Mouse (Mus musculus): ENCODE measurements at regions not wholly inside any gene's neighbourhood (a gene's known extent, or its start where the extent isn't known, plus 50 kb on each side); places are given as distances from the start of the nearest gene placed in this dataset.

DNA sequence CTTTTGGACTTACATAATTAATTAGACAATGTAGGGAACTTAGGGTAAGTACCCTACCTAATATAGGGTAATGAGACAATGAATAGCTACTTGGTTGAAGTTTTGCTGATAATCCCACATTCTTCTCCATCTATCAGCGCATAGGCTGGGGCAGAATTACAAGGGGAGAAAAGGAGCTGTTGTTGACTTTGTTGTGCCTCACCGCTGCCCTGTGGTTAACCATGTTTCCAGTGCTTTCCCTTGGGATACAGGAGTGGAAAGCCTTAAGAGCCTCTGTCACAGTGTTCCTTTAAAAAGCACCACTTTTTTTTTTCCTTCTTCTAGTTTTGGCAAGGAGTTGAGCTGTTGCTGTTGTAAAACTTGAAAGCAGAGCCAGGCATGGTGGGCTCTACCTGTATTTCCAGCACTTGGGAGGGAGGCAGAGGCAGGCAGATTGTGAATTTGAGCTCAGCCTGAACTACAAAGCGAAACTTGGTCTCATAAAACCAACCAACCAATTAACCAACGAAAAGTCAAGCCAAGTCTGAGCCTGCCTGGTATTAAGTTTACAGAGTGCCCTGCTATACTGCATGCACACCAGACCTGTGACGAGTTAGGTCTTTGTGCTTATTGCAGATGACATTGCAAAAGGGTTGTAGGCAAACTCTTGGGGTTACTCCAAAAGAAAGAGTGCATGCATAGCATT, 162.8 kb downstream of the Gja1 start:
- H3K4me3 ChIP-seq (ENCODE audit: low read depth, low read length), result no peak overlapping the region
- TF ChIP-seq CTCF (IDR thresholded peaks at IDR 0.05; ENCODE audit: low read depth), result no peak
- no peak overlapping the region for H3K9ac ChIP-seq
- H3K9me3 ChIP-seq (ENCODE audit: low read length), result no peaks in the 10 kb centered on the region
- no peak for DNase-seq
- 84% methylated on average over 5 of the region's 5 CpGs for WGBS
- no peak overlapping the region for H3K4me2 ChIP-seq (ENCODE audit: low read depth)
- H3K27me3 ChIP-seq (ENCODE audit: insufficient read depth, low read length), result no peaks in the 10 kb centered on the region
- H3K4me1 ChIP-seq (ENCODE audit: insufficient read depth), result no peaks in the 10 kb centered on the region
- H3K36me3 ChIP-seq (ENCODE audit: insufficient read depth), result no peaks in the 10 kb centered on the region
- ATAC-seq, result no peak
- H3K27ac ChIP-seq (ENCODE audit: low read depth, low read length), result no peak overlapping the region

DNA sequence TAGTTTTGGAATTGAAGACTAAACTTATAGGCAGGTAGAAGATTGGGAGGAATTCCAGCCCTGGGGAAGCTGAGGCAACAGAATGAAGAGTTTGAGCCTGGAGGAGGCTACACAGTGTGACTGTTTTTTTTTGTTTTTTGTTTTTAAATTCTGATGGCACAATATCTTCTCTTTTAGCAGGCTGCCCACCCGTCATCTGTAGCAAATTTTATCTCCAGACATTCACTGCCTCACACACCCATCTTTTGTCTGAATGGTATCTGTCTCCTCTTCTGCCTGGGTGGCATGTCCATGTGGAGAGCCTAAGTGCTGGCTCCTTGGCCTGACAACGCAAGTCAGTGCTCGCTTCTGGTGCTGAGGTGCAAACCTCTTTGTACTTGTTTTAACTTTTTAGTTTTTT, 165.0 kb downstream of the Gja1 start:
- no peaks in the 10 kb centered on the region for H3K4me1 ChIP-seq (ENCODE audit: insufficient read depth)
- H3K9ac ChIP-seq, result no peak overlapping the region
- ATAC-seq (no peak), DNase-seq (no peak)
- no peaks in the 10 kb centered on the region for H3K27me3 ChIP-seq (ENCODE audit: insufficient read depth, low read length)
- H3K4me2 ChIP-seq (ENCODE audit: low read depth), result no peak overlapping the region
- no peak for TF ChIP-seq CTCF (IDR thresholded peaks at IDR 0.05; ENCODE audit: low read depth)
- no peaks in the 10 kb centered on the region for H3K9me3 ChIP-seq (ENCODE audit: low read length)
- H3K4me3 ChIP-seq (ENCODE audit: low read depth, low read length), result no peak overlapping the region
- no peak overlapping the region for H3K27ac ChIP-seq (ENCODE audit: low read depth, low read length)
- no peaks in the 10 kb centered on the region for H3K36me3 ChIP-seq (ENCODE audit: insufficient read depth)
- WGBS, result 87% methylated on average over 3 of the region's 3 CpGs

DNA sequence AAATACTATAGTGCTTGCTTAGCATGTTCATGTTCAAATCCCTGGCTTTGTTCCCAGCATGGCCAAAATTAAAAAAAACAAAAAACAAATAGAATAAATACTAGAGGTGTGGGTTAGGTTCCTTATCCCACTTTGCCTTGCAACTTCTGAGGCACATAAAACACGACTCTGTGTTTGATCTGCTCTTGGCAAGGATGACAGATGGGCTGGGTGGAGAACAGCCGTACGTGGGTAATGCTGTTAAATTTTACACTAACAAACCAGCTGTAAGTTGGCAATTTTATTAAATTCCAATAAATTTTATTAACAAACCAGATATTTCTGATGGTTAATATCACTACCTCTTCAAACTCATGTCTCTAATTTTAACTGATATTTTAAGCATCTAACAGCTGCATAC, 168.9 kb downstream of the Gja1 start:
- no peak for TF ChIP-seq CTCF (IDR thresholded peaks at IDR 0.05; ENCODE audit: low read depth)
- ATAC-seq (no peak), DNase-seq (no peak)
- no peak overlapping the region for H3K27ac ChIP-seq (ENCODE audit: low read depth, low read length)
- WGBS, result 52% methylated on average over 3 of the region's 3 CpGs
- no peak overlapping the region for H3K4me2 ChIP-seq (ENCODE audit: low read depth)
- no peaks in the 10 kb centered on the region for H3K36me3 ChIP-seq (ENCODE audit: insufficient read depth)
- H3K27me3 ChIP-seq (ENCODE audit: insufficient read depth, low read length), result no peaks in the 10 kb centered on the region
- no peak overlapping the region for H3K9ac ChIP-seq
- no peaks in the 10 kb centered on the region for H3K9me3 ChIP-seq (ENCODE audit: low read length)
- no peaks in the 10 kb centered on the region for H3K4me1 ChIP-seq (ENCODE audit: insufficient read depth)
- H3K4me3 ChIP-seq (ENCODE audit: low read depth, low read length), result no peak overlapping the region

DNA sequence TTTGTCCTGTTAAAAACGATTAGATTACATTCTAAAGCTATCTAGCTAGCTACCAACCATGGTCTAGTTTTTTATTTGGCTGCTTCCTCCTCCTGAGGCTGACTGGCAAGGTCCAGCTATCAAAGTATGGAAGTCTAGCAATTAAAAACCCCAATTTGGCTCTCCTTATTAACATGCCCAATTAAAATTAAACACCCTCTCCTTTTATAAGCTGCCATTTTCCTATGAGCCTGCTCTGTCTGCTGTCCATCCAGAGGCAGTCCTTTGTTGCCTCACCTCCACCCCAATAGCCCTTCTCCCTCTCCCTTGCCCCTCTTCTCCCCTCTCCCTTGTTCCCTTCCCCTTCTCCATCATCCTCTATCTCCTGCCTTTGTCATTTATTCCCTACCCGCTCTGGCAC, 169.7 kb downstream of the Gja1 start:
- Histone ChIP-seq H3K9me3 (ENCODE audit: low read length) (no peaks in the 10 kb centered on the region), H3K4me1 (ENCODE audit: insufficient read depth) (no peaks in the 10 kb centered on the region), H3K27ac (ENCODE audit: low read depth, low read length) (no peak overlapping the region), H3K36me3 (ENCODE audit: insufficient read depth) (no peaks in the 10 kb centered on the region), H3K27me3 (ENCODE audit: insufficient read depth, low read length) (no peaks in the 10 kb centered on the region), H3K4me3 (ENCODE audit: low read depth, low read length) (no peak overlapping the region), H3K9ac (no peak overlapping the region), H3K4me2 (ENCODE audit: low read depth) (no peak overlapping the region)
- ATAC-seq (no peak), DNase-seq (no peak)
- 29% methylated on average over 2 of the region's 2 CpGs for WGBS
- TF ChIP-seq CTCF (IDR thresholded peaks at IDR 0.05; ENCODE audit: low read depth), result no peak

DNA sequence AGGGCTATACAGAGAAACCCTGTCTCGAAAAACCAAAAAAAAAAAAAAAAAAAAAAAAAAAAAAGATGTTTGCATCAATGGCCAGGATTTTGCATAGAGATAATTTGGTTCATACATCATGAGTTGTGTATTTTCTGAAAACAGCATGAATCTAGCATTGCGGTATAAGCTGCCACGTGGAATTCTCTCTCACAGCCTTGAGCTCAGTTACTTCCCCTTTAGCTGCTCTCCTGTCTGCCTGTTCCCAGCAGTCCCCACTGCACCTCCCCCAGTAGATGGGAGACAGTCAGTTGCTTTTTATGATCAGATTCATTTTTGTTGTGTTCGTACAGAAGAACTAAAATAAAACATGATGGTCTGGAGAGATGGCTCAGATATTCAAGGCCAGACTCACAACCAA, 170.7 kb downstream of the Gja1 start:
- 80% methylated on average over 3 of the region's 4 CpGs for WGBS
- Histone ChIP-seq H3K4me1 (ENCODE audit: insufficient read depth) (no peaks in the 10 kb centered on the region), H3K9ac (no peak overlapping the region), H3K9me3 (ENCODE audit: low read length) (no peaks in the 10 kb centered on the region), H3K4me3 (ENCODE audit: low read depth, low read length) (no peak overlapping the region), H3K4me2 (ENCODE audit: low read depth) (no peak overlapping the region), H3K27me3 (ENCODE audit: insufficient read depth, low read length) (no peaks in the 10 kb centered on the region), H3K36me3 (ENCODE audit: insufficient read depth) (no peaks in the 10 kb centered on the region), H3K27ac (ENCODE audit: low read depth, low read length) (no peak overlapping the region)
- TF ChIP-seq CTCF (IDR thresholded peaks at IDR 0.05; ENCODE audit: low read depth), result no peak
- DNase-seq (no peak), ATAC-seq (no peak)

DNA sequence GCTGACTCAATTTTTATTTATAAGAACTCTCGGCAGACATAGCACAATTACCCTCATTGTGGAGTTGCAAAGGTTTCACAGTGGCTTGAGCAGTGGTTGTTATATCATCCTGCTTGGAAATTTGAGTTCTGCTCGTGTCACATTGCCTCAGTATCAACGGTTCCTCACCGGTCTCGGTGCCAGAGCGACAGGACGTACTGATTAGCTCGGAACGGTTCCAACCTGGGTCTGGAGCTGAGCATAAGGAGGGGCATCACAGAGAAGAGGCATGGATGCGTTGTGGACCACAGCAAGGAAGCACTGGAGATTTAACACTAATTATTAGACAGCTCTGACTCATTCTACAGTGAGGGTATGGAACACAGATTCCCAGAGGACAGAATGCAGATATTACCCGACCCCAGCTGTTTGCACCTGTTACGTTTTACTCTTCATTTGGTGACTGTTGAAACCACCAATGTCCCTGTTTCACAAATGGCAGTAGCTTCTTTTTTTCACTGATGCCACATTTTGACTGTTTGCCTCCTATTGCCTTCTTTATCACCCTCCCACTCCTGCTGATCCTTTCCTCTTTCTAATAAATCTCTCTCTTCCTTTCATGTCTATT, 189.8 kb downstream of the Gja1 start:
- no peaks in the 10 kb centered on the region for H3K27me3 ChIP-seq (ENCODE audit: insufficient read depth, low read length)
- WGBS, result 91% methylated on average over 12 of the region's 12 CpGs
- H3K27ac ChIP-seq (ENCODE audit: low read depth, low read length), result no peak overlapping the region
- H3K4me3 ChIP-seq (ENCODE audit: low read depth, low read length), result no peak overlapping the region
- no peak for ATAC-seq
- no peaks in the 10 kb centered on the region for H3K4me1 ChIP-seq (ENCODE audit: insufficient read depth)
- H3K36me3 ChIP-seq (ENCODE audit: insufficient read depth), result no peaks in the 10 kb centered on the region
- H3K4me2 ChIP-seq (ENCODE audit: low read depth), result no peak overlapping the region
- no peak overlapping the region for H3K9ac ChIP-seq
- TF ChIP-seq CTCF (IDR thresholded peaks at IDR 0.05; ENCODE audit: low read depth), result no peak
- no peak for DNase-seq
- H3K9me3 ChIP-seq (ENCODE audit: low read length), result no peaks in the 10 kb centered on the region

DNA sequence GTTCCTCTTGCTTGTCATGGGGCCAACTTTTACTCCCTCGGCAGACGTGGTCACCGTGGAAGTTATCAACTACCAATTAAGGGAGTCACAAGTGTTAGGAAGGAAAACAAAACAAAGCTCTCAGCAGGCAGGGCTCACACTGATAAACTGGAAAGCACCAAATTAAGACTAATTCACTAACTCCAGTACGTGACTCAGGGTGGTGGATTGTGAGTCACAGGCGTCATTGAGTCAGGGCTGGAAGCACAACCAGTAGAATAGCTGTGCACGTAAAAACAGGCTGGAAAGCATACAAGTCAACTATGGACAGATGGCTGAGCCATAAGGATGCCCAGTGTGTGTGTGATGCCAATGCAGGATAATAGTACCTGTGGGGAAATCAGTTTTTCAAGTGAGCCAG, 204.9 kb downstream of the Gja1 start:
- H3K36me3 ChIP-seq (ENCODE audit: insufficient read depth), result no peaks in the 10 kb centered on the region
- 24% methylated on average over 6 of the region's 6 CpGs for WGBS
- no peak overlapping the region for H3K4me2 ChIP-seq (ENCODE audit: low read depth)
- no peak for TF ChIP-seq CTCF (IDR thresholded peaks at IDR 0.05; ENCODE audit: low read depth)
- H3K9ac ChIP-seq, result no peak overlapping the region
- H3K4me3 ChIP-seq (ENCODE audit: low read depth, low read length), result no peak overlapping the region
- DNase-seq, result peak; percentile 19
- H3K27me3 ChIP-seq (ENCODE audit: insufficient read depth, low read length), result no peaks in the 10 kb centered on the region
- no peak overlapping the region for H3K27ac ChIP-seq (ENCODE audit: low read depth, low read length)
- no peaks in the 10 kb centered on the region for H3K9me3 ChIP-seq (ENCODE audit: low read length)
- no peaks in the 10 kb centered on the region for H3K4me1 ChIP-seq (ENCODE audit: insufficient read depth)
- ATAC-seq, result peak; percentile 60
